Mouse (Mus musculus) neutrophil, adult 5-6 weeks (primary cell): ENCODE measurements around the gene Ehmt1. TPM values are rescaled to one million over a fixed set of nuclear protein-coding genes. Genes with fewer than 3 reads are reported as not detected.

Source experiments
- ATAC-seq: fragments of 151-379, 151-347 bp; 2 replicates; pipeline ENCODE4 v1.8.0; 2017; ENCODE audit warnings: mild to moderate bottlenecking, moderate TSS enrichment; ENCODE audit not compliant: insufficient number of reproducible peaks, poor library complexity, low FRiP score, severe bottlenecking; ENCODE audit errors: extremely low read depth
- total RNA-seq: library from RNA; stranded (forward); fragments of 200-1000 nt; gene quantifications from 2 replicates; pipeline ENCODE4 v1.2.3, GENCODE M21; 2017

Ehmt1 gene
- total RNA-seq, 1 experiment from 2014 or later, result 118 TPM

DNA sequence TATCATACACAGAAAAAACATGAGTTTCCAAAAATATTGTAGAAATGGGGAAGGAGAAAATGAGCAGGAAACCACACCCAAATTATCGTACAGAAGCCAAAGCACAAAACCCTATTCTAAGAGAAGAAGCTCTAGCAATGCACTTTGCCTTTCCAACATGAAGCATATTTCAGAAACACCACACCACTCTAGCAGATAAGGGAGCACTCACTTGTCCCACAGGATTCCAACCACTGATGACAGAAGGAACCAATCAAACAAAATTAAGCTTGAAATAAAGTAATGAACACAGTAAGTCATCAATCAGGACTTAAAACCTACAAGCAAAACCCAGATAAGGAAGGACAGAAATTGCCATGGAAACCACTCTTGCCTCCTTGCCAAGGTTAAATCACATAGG lies 74.2 kb downstream of the Ehmt1 start:
- no peak for ATAC-seq

DNA sequence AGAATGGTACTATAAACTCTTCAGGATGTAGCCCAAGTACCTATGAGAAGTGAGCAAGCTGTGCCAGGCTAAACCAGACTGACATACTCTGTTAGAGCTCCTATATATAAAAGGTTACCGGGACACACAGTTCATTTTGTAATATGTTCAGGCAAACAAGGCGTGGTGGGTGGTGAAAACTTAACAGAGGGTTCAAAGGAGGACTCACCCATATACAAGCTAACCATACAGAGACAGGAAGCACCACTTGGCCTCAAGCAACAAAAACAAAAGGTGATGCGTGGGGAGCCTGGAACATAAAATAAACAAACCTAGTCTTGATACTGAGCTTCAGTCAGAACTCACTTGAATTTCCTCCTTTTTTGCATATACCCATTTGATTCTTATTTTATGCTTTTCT lies 88.8 kb downstream of the Ehmt1 start:
- no peak for ATAC-seq

DNA sequence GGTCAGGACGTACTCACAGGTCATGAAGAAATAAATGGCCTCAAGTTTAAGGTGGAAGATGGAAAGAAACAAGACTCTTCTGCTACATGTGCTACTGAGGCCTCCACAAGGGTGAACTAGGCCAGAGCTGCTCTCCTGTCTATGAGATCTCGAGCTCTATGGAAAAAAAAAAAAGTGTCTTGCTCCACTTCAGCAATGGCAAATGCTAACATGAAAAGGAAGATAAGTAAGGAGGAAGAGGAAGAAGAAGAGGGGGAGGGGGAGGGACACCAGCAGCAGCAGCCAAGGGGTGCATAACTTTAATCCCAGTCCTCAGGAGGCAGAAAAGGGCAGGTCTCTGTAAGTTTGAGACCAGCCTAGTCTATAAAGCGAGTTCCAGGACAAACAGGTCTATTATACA lies 109.7 kb downstream of the Ehmt1 start:
- ATAC-seq, result no peak

- no peak for ATAC-seq
These were observed 111.7 kb downstream of the Ehmt1 start for GRCm38 (mm10) chr2:24807691-24808090.

DNA sequence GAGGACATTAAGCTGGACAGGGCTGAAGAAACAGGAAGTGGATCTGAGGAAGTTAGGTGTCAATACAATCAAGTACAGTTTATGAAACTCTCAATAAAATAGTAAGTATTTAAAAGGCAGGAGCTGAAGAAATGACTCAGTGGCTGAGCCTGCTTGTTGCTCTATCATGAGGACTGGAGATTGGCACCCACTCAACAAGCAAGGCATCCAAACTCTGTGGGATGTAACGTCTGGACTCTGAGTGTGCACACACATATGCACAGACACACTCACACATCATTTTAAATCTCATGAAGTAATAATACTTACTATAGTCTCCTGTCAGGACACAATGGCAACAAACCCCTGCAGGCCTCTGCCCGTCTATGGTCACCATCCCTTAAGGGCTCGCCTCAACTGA lies 112.4 kb downstream of the Ehmt1 start:
- ATAC-seq, result no peak

DNA sequence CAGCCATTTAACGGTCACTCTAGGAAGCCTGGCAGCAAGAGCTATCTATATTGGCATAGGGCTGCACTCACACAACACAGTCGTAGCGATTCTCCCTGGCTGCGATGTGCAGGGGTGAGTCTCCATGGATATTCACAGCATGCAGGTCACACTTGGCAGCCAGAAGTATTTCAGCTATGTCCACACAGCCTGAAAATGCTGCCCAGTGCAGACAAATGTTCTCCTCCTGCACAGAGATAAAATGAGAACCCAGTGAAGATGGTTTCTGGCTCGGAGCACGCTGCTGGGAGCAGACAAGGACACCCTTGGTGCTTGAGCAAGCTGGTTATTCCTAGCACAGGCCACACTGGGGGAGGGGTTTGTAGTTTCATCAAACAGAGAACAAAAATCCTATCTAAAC lies 113.3 kb downstream of the Ehmt1 start:
- ATAC-seq, result no peak

- no peak for ATAC-seq
These were observed 113.8 kb downstream of the Ehmt1 start for GRCm38 (mm10) chr2:24805621-24806020.

DNA sequence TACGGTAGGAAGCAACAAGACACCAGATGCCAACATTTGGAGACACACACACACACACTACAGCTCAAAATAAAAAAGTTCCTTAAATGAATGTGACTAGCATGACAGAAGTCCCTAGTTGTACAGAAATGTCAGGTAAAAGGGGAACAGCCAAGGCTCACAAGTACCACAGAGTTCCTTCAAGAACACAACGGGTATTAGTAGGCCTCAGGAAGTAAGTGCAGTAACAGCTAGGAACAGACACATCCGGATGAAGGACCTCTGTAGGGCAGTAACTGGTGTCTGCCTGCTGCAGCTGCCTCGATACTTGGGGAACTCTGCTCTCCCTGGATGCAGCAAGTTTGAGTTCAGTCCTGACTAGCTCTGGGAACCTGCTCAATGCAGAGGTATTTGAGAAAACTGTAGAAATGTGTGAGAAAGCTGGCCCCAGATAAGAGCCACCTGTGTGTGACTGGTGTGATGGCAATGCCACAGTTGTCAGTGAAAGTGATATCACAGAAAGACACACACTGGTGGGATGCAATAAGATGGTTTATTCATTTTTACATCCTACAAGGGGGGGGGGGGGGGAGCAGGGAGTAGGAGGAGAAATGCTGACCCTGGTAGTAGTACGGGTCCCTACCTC lies 122.5 kb downstream of the Ehmt1 start:
- no peak for ATAC-seq

GRCm38 (mm10) chr2:24787250-24787649 lies 132.2 kb downstream of the Ehmt1 start:
- ATAC-seq, result no peak

- no peak for ATAC-seq
These were observed 138.2 kb downstream of the Ehmt1 start for GRCm38 (mm10) chr2:24781253-24781652.

- ATAC-seq, result no peak
These were observed 142.6 kb downstream of the Ehmt1 start for GRCm38 (mm10) chr2:24776831-24777230.

DNA sequence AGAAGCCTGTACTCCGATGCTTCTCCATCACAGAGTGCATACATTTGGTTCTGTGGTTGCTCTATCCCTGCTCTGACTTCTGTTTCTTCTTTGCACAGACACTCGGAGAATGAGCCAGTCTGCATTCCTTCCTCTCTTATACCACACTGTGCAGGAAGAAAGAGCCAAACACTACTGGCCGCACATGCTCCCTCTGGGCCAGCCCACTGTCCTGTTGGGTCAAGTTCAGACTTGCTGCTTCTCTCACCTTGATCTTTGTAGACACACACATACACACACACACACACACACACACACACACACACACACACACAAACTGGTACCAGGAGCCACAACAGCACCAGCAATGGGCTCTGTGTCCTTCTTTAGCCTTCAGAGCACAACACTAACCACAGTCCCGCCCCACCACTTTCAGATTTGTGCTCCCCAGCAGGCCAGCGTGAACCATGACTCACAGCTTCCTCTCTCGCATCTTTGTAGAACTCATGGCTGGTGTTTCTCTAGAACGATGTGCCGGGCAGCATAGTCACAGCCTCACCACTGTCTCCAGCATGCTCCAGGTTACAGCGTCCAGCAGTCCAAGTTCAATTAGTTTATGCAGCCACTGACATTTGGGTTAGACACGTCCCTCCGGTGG lies 143.3 kb downstream of the Ehmt1 start:
- no peak for ATAC-seq

DNA sequence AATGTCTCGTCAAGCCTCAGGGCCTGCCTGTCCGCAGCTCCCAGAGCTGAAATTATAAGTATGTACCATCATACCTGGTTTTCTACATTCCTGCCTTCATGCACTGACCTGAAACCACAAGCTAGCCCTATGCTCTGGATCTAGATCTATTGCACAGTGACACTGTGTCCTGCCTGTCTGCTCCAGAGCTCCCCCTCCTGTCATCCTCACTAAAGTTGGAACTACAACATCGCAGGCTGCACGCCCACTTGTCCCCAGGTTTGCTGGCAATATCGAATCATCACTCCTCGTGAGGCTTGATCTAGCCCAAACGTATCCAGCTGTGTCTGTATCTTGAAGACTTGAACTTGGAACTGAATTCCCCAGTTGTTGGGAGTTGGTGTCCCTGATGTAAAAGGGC lies 144.6 kb downstream of the Ehmt1 start:
- ATAC-seq, result no peak

DNA sequence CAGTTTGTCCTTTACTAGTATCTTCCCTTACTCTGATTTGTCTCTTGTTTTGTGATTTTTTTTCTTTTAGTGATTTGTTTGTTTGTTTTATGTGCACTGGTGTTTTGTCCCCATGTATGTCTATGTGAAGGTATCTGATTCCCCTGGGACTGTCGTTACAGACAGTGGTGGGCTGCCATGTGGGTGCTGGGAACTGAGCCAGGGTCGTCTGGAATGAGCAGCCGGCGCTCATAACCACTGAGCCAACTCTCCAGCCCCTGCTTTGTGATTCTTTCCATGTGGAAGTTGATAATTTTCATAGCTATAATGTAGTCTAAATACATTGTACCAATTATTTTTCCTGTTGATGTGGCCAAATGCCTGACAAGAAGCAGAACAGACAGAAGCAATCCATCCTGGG lies 148.6 kb downstream of the Ehmt1 start:
- ATAC-seq, result no peak

DNA sequence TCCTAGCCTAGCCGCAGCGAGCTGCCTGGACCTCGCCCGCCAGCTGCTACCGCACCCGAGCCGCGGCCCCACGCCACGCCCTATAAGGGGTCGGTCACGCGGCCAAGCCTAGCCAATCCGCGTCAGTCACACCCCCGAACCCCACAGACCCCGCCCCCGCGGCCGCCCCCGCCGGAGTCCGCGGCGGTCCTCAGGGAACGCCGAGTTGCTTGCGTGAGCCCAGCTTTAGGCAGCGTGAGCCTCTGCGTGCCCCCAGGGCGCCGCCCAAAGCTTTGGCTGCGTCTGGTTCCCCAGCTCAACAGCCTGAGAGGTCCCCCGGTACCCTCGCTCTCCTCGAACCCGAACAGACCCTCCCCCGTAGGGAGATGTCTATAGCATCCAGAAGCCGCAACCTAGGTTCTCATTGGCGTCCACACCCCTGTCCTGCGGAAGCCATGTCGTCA lies 156.3 kb downstream of the Ehmt1 start, which contains the start of gene Cacna1b:
TSS of gene Cacna1b (minus strand) at position 38 of the 443 bp plus-strand sequence.
- ATAC-seq, result no peak

DNA sequence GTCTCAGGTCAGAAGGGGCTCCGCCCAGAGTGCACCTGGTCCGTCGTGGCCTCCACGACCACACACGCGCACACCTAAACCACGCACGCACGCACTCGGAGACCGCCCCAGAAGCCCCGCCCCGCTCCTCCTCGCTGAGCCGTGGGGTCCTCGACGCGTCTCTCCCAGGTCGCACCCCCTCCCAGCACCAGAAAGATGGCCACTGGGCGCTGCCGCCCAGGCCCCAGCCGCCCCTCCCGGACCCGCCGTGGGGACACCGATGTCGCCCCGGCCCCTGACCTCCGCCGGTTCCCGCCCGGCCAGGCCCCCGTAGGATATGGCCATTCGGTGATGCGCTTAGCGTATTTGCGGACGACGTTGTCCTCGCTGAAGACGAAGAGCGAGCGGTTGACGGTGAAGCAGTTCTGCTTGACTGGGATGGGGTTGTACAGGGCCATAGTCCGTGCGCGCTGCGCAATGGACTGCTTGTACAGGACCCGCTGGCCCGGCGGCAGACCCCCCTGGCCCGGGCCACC lies 156.9 kb downstream of the Ehmt1 start:
- ATAC-seq, result no peak

DNA sequence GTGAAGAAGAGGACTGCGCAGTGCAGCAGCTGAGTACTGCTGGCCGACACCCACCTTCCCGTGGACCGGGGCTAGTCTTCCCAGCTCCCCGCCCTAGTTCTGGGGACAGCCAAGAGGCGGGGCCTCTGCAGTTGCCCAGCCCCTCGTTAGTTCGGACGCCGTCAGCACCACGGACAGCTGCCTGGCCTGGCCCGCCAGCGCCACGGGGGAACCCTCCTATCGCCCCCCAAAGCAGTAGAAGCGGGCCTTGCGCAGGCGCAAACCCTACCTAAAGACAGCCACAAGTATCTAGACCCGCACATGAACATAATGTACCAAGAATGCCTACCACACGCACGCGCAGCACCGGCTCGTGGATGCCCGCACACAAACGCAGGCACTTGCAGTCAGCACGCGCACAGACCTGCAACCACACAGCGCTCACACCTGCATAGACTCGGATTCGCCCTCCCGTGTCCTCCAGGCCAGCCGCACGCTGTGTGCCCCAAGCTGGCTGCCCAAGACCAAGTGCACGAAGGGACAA lies 157.4 kb downstream of the Ehmt1 start:
- ATAC-seq, result no peak

- no peak for ATAC-seq
These were observed 164.1 kb downstream of the Ehmt1 start for GRCm38 (mm10) chr2:24755276-24755675.

DNA sequence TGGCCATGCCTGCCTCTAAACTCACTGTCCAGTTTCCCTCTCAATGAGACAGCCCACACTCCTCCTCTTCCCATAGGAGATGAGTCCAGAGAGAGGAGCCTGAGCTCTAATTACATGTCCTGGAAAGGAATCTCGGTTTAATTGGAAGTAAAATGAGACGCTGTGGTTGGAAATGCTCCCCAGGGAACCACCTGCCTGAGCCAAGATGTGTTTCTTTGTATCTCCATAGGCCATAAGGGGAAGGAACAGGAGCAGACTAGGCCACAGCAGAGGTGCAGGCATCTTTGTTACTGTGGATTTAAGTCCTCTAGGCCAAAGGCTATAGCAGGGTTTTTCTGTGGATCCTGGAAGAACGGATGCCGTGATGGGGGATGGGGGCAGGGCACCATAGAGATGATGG lies 166.8 kb downstream of the Ehmt1 start:
- ATAC-seq, result no peak

DNA sequence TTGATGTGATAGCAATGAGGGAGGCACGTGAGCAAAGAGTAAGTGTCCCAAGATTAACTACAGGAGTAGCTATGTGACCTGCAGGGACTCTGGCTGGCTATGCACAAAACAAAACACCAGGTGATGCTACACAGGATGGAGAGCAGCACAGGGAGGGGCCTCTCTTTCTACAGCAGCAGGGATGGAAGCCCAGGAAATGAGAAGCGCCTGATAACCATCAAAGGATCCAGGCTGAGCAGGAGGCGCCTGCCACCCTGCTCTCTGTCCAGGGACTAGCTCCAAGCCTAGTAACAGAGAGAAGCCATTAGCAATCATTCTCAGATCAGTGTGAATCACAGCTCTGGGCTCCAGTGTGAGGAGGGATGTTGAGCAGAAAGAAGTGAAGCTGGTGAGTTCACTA lies 169.4 kb downstream of the Ehmt1 start:
- no peak for ATAC-seq
